Mouse (Mus musculus) ovary, adult 18-20 months (tissue): ENCODE measurements around the gene Cdk5.
"Not testable (repeated sequence)": the region's sequence is repeated elsewhere in the genome, so short reads cannot be mapped to it uniquely, and the experiment has no call there.

Source experiments
- DNase-seq: peaks from one replicate; pipeline ENCODE4 v3.0.0; 2022; ENCODE audit warnings: low spot score, mixed read lengths

Gene Cdk5

GRCm38 (mm10) chr5:24399686-24400085 is 23.6 kb downstream of the Cdk5 start:
- DNase-seq: no peak

- not testable (repeated sequence) for DNase-seq
These were observed 27.1 kb downstream of the Cdk5 start for GRCm38 (mm10) chr5:24396254-24396653.

- peak; percentile 92 for DNase-seq
These were observed 29.0 kb downstream of the Cdk5 start for GRCm38 (mm10) chr5:24394165-24394894.

GRCm38 (mm10) chr5:24393392-24393997 is 29.8 kb downstream of the Cdk5 start, which contains the start of gene Abcb8:
TSS of gene Abcb8 (plus strand) at chr5:24393663.
- DNase-seq: peak; percentile 63

GRCm38 (mm10) chr5:24392724-24393123 is 30.6 kb downstream of the Cdk5 start:
- no peak for DNase-seq

- no peak for DNase-seq
These were observed 31.5 kb downstream of the Cdk5 start, which contains the start of gene Atg9b for GRCm38 (mm10) chr5:24391864-24392263. TSS of gene Atg9b (minus strand) at chr5:24392143.

GRCm38 (mm10) chr5:24389658-24390020 is 33.7 kb downstream of the Cdk5 start:
- no peak for DNase-seq

- DNase-seq: no peak
These were observed 34.2 kb downstream of the Cdk5 start for GRCm38 (mm10) chr5:24389011-24389657.

GRCm38 (mm10) chr5:24388246-24388915 is 34.9 kb downstream of the Cdk5 start:
- no peak for DNase-seq

GRCm38 (mm10) chr5:24387264-24388241 is 35.8 kb downstream of the Cdk5 start:
- DNase-seq: no peak

- DNase-seq: no peak
These were observed 37.3 kb downstream of the Cdk5 start for GRCm38 (mm10) chr5:24385887-24386550.

GRCm38 (mm10) chr5:24385374-24385773 is 38.0 kb downstream of the Cdk5 start:
- no peak for DNase-seq

- no peak for DNase-seq
These were observed 38.9 kb downstream of the Cdk5 start for GRCm38 (mm10) chr5:24384407-24384806.

GRCm38 (mm10) chr5:24383026-24383859 is 40.1 kb downstream of the Cdk5 start:
- DNase-seq: peak; percentile 90

GRCm38 (mm10) chr5:24381988-24382387 is 41.3 kb downstream of the Cdk5 start:
- DNase-seq: no peak

- no peak for DNase-seq
These were observed 41.8 kb downstream of the Cdk5 start for GRCm38 (mm10) chr5:24381486-24381885.

GRCm38 (mm10) chr5:24380499-24380898 is 42.8 kb downstream of the Cdk5 start:
- no peak for DNase-seq

GRCm38 (mm10) chr5:24379501-24379900 is 43.8 kb downstream of the Cdk5 start:
- no peak for DNase-seq

GRCm38 (mm10) chr5:24378700-24379099 is 44.6 kb downstream of the Cdk5 start:
- DNase-seq: no peak
